ENCODE assay signal across 8 mouse cellular contexts in genomic region chr7:127026984-127027726, GRCm38 (mm10). TPM values are rescaled to one million over a fixed set of nuclear protein-coding genes. Genes with fewer than 3 reads are reported as not detected.
DNase-seq lines count a peak whose midpoint lies in the region; ATAC-seq and TF ChIP-seq lines count a peak whose summit lies in the region.

Gene Maz, minus strand, starts transcription at chr7:127027037.

- H3K27me3 ChIP-seq in heart, embryonic 12.5 days (replicated peaks) = no peaks in the 10 kb centered on the region
- H3K27me3 ChIP-seq in kidney, postnatal 0 days (ENCODE audit: insufficient read depth, low read length) = no peaks in the 10 kb centered on the region
- H3K27me3 ChIP-seq in liver, embryonic 11.5 days (replicated peaks; ENCODE audit: control insufficient read depth, insufficient read depth, low read length) = no peaks in the 10 kb centered on the region
- no peaks in the 10 kb centered on the region for H3K27me3 ChIP-seq in stomach, embryonic 14.5 days (ENCODE audit: control insufficient read depth, insufficient read depth, low read length)

- WGBS in heart, embryonic 12.5 days = under 1% methylated on average over 45 of the region's 63 CpGs
- WGBS in kidney, postnatal 0 days = under 1% methylated on average over 53 of the region's 63 CpGs
- WGBS in liver, embryonic 11.5 days = under 1% methylated on average over 39 of the region's 63 CpGs
- WGBS in stomach, embryonic 14.5 days = under 1% methylated on average over 55 of the region's 63 CpGs

- peaks cover 73% of the 10 kb centered on the region for H3K36me3 ChIP-seq in heart, embryonic 12.5 days
- H3K36me3 ChIP-seq in kidney, postnatal 0 days (ENCODE audit: insufficient read depth, low read length) = 0 out of 2 replicates have a peak, but pooled peaks cover 22% of the 10 kb centered on the region
- H3K36me3 ChIP-seq in liver, embryonic 11.5 days (ENCODE audit: control insufficient read depth, insufficient read depth, low read length) = peaks cover 56% of the 10 kb centered on the region
- H3K36me3 ChIP-seq in stomach, embryonic 14.5 days (ENCODE audit: control insufficient read depth, insufficient read depth, low read length) = peaks cover 46% of the 10 kb centered on the region

- peaks cover 39% of the 10 kb centered on the region for H3K4me1 ChIP-seq in heart, embryonic 12.5 days (replicated peaks)
- peaks cover 16% of the 10 kb centered on the region for H3K4me1 ChIP-seq in kidney, postnatal 0 days (replicated peaks; ENCODE audit: insufficient read depth, low read length)
- H3K4me1 ChIP-seq in liver, embryonic 11.5 days (replicated peaks; ENCODE audit: control insufficient read depth, insufficient read depth, low read length) = peaks cover 43% of the 10 kb centered on the region
- peaks cover 32% of the 10 kb centered on the region for H3K4me1 ChIP-seq in stomach, embryonic 14.5 days (ENCODE audit: control insufficient read depth, insufficient read depth, low read length)

- peak within 1 kb of the TSS; percentile 97 for H3K9ac ChIP-seq in heart, embryonic 12.5 days
- peak within 1 kb of the TSS; percentile 94 for H3K9ac ChIP-seq in kidney, postnatal 0 days (ENCODE audit: low read depth, low read length)
- peak within 1 kb of the TSS; percentile 100 for H3K9ac ChIP-seq in liver, embryonic 11.5 days (ENCODE audit: low read depth, low read length)
- H3K9ac ChIP-seq in stomach, embryonic 14.5 days (replicated peaks; ENCODE audit: low read depth, low read length) = peak within 1 kb of the TSS; percentile 99

- peak; percentile 74 for ATAC-seq in erythroid progenitor cell, adult 5-6 weeks (replicated peaks; ENCODE audit: low FRiP score, poor library complexity, severe bottlenecking)
- ATAC-seq in heart, embryonic 12.5 days (ENCODE audit: insufficient number of reproducible peaks, low FRiP score) = peak; percentile 90
- peak; percentile 85 for ATAC-seq in kidney, postnatal 0 days (replicated peaks; ENCODE audit: low FRiP score, low read depth)
- ATAC-seq in liver, embryonic 11.5 days (replicated peaks; ENCODE audit: low FRiP score) = peak; percentile 83
- ATAC-seq in stomach, embryonic 14.5 days (ENCODE audit: insufficient number of reproducible peaks, insufficient read depth, low FRiP score, low read depth) = peak; percentile 90

- peak within 1 kb of the TSS; percentile 99 for H3K27ac ChIP-seq in heart, embryonic 12.5 days (ENCODE audit: poor library complexity, severe bottlenecking)
- peak within 1 kb of the TSS; percentile 99 for H3K27ac ChIP-seq in kidney, postnatal 0 days
- H3K27ac ChIP-seq in liver, embryonic 11.5 days (ENCODE audit: low read depth, low read length) = peak within 1 kb of the TSS; percentile 100
- peak within 1 kb of the TSS; percentile 99 for H3K27ac ChIP-seq in stomach, embryonic 14.5 days (ENCODE audit: low read length)

- peak; percentile 100 for DNase-seq in CD4-positive helper T cell, adult 2 months (ENCODE audit: low read depth, low spot score)
- peak; percentile 99 for DNase-seq in brain, embryonic 18.5 days (ENCODE audit: low read depth, low spot score)
- peak; percentile 99 for DNase-seq in kidney, postnatal 0 days (ENCODE audit: low spot score)
- DNase-seq in liver, embryonic 11.5 days (ENCODE audit: low spot score) = peak; percentile 99
- DNase-seq in naive thymus-derived CD4-positive, alpha-beta T cell, adult 2 months (ENCODE audit: low read depth) = peak; percentile 99

- no peak for TF ChIP-seq CTCF in kidney, postnatal 0 days (IDR thresholded peaks at IDR 0.05; ENCODE audit: low read depth)

- peak within 1 kb of the TSS; percentile 97 for H3K4me2 ChIP-seq in heart, embryonic 12.5 days
- H3K4me2 ChIP-seq in kidney, postnatal 0 days (ENCODE audit: low read length) = peak within 1 kb of the TSS; percentile 95
- peak within 1 kb of the TSS; percentile 99 for H3K4me2 ChIP-seq in liver, embryonic 11.5 days
- peak within 1 kb of the TSS; percentile 99 for H3K4me2 ChIP-seq in stomach, embryonic 14.5 days (replicated peaks; ENCODE audit: low read depth, low read length)

- no peaks in the 10 kb centered on the region for H3K9me3 ChIP-seq in heart, embryonic 12.5 days (replicated peaks)
- H3K9me3 ChIP-seq in kidney, postnatal 0 days (replicated peaks; ENCODE audit: low read length) = no peaks in the 10 kb centered on the region
- H3K9me3 ChIP-seq in liver, embryonic 11.5 days (ENCODE audit: control insufficient read depth, low read length) = no peaks in the 10 kb centered on the region
- H3K9me3 ChIP-seq in stomach, embryonic 14.5 days (ENCODE audit: control insufficient read depth, low read depth, low read length) = no peaks in the 10 kb centered on the region

- H3K4me3 ChIP-seq in heart, embryonic 12.5 days = peak within 1 kb of the TSS; percentile 94
- H3K4me3 ChIP-seq in kidney, postnatal 0 days (replicated peaks; ENCODE audit: low read depth, low read length) = peak within 1 kb of the TSS; percentile 78
- peak within 1 kb of the TSS; percentile 99 for H3K4me3 ChIP-seq in liver, embryonic 11.5 days (ENCODE audit: low read depth, low read length)
- H3K4me3 ChIP-seq in stomach, embryonic 14.5 days (ENCODE audit: low read depth, low read length) = peak within 1 kb of the TSS; percentile 95

RNA-seq across cellular contexts. Expression of gene Maz, which starts in this region (rescaled TPM):
- 175 and 179 TPM in 2 replicates for total RNA-seq in erythroid progenitor cell, adult 5-6 weeks (2015; ENCODE audit: low replicate concordance)
- 96.8 and 123 TPM in 2 replicates for total RNA-seq in erythroid progenitor cell, adult 5-6 weeks (2017; ENCODE audit: low replicate concordance)
- 59.8 and 60.4 TPM in 2 replicates for polyA plus RNA-seq in heart, embryonic 12.5 days (2016; fragmentation: Nextera tagmentation; extraction: Ambion mirVana)
- 50.3 and 58.7 TPM in 2 replicates for polyA plus RNA-seq in kidney, postnatal 0 days (2015; fragmentation: Nextera tagmentation; extraction: Ambion mirVana)
- 90.8 and 98.8 TPM in 2 replicates for polyA plus RNA-seq in liver, embryonic 11.5 days (2014; fragmentation: Nextera tagmentation; extraction: Ambion mirVana)
- polyA plus RNA-seq in stomach, embryonic 14.5 days (2014; fragmentation: Nextera tagmentation; extraction: Ambion mirVana) = 50.3 and 54.5 TPM in 2 replicates

Comparison
In these comparisons a context has a peak if more than half of its experiments do, and no peak if none do; other contexts are left out.
1. Peak in every context shown above with its lines: DNase-seq, ATAC-seq, H3K4me3 ChIP-seq and H3K27ac ChIP-seq.